Mouse (Mus musculus) forebrain, embryonic 13.5 days (tissue): Measurements from ENCODE around the gene Rpl5. TPM values are rescaled to one million over a fixed set of nuclear protein-coding genes. Genes with fewer than 3 reads are reported as not detected.
A peak's percentile ranks its signal among the peaks of the same experiment; 100 is the strongest.

ENCODE experiments used
- ATAC-seq: fragments of 200-750 bp; cut with Nextera tagmentation; 2 replicates; pipeline ENCODE4 v1.8.0; 2017
- H3K27ac ChIP-seq: fragments of 300-500 bp; sonication (generic); 2 replicates; pipeline ENCODE4 v1.5.1; 2015; ENCODE audit warnings: inconsistent platforms, mild to moderate bottlenecking, moderate library complexity
- H3K27me3 ChIP-seq: fragments of 300-500 bp; sonication (generic); 2 replicates; pipeline ENCODE4 v1.6.1; 2015; ENCODE audit warnings: mild to moderate bottlenecking, inconsistent platforms
- H3K36me3 ChIP-seq: fragments of 300-500 bp; sonication (generic); 2 replicates; pipeline ENCODE4 v1.6.1; 2015; ENCODE audit warnings: mild to moderate bottlenecking, inconsistent platforms; ENCODE audit not compliant: poor library complexity, severe bottlenecking
- H3K4me1 ChIP-seq: fragments of 300-500 bp; sonication (generic); 2 replicates; pipeline ENCODE4 v1.6.1; 2015; ENCODE audit warnings: inconsistent platforms
- H3K4me2 ChIP-seq: fragments of 300-500 bp; sonication (generic); 2 replicates; pipeline ENCODE4 v1.6.1; 2015; ENCODE audit warnings: inconsistent platforms, mild to moderate bottlenecking, moderate library complexity
- H3K4me3 ChIP-seq: fragments of 300-500 bp; sonication (generic); 2 replicates; pipeline ENCODE4 v1.5.1; 2015; ENCODE audit warnings: mild to moderate bottlenecking, inconsistent platforms
- H3K9ac ChIP-seq: fragments of 300-500 bp; sonication (generic); 2 replicates; pipeline ENCODE4 v1.6.1; 2015; ENCODE audit warnings: mild to moderate bottlenecking, inconsistent platforms
- H3K9me3 ChIP-seq: fragments of 300-500 bp; sonication (generic); replicated peaks from 2 replicates; pipeline ENCODE4 v1.6.1; 2016; ENCODE audit warnings: inconsistent platforms
- WGBS: fragments of 180-500 bp; shearing (Covaris S2); methylation state at CpG from one replicate; pipeline ENCODE4 v1.1.7; 2015; 5-methylcytosine and 5-hydroxymethylcytosine counted together
- polyA plus RNA-seq: library from polyadenylated mRNA; unstranded; fragments of >200 nt; fragmentation: Nextera tagmentation; extraction: Ambion mirVana; gene quantifications from 2 replicates; pipeline ENCODE4 v1.2.1, GENCODE M21; 2015

Gene Rpl5
- polyA plus RNA-seq, 1 experiment from 2014 or later: 76.0 TPM

DNA sequence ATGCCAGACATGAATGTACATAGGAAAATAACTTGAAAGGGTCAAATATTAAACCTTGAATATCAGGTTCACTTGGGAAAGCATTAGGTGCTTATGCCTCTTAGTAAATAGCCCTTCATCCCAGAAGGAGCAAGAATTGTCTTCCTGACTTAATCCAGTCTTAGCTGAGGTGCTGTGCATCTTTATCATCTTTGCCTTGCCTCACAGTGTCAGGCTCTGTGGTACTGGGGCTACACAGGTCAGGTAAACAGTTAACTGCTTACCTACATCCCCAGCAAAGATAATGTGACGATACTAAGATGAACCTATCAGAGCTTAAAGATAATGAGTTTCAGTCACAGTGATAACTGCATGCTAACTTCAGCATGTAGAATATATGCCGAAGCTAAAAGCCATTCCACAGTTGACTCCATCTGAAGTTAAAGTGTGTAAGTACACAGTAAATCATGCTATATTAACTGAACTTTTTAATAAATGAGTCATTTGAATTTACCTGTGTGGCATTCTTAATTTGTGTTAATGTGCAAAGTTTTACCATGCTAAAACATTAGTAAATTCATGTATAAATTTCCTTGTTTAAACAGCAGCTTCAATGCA is 8.3 kb downstream of the Rpl5 start:
- 96% methylated on average over 2 of the region's 2 CpGs for WGBS
- H3K9ac ChIP-seq: no peak overlapping the region
- no peaks in the 10 kb centered on the region for H3K9me3 ChIP-seq
- H3K36me3 ChIP-seq: peaks cover 72% of the 10 kb centered on the region
- no peak overlapping the region for H3K4me3 ChIP-seq
- H3K27me3 ChIP-seq: no peaks in the 10 kb centered on the region
- no peak overlapping the region for H3K4me2 ChIP-seq
- ATAC-seq: no peak
- H3K4me1 ChIP-seq: no peaks in the 10 kb centered on the region
- H3K27ac ChIP-seq: no peak overlapping the region

DNA sequence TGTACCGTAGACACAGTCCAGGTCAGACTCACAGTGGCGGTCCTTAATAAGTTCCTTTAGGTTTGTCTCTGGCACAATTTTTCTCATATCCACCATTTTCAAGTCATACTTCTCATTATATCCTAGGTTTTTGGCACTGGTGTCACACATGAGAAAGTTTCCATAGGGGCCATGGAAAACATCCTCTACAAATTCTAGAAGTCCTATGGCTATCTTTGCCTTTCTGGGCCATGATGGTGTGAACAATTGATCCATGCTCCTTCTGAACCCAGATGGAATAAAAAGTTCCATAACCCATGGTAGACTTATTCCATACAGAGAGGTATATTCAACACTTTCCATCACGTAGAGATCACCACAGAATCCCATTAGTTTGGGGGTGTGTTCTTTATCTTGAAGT is 9.4 kb downstream of the Rpl5 start:
- no peak overlapping the region for H3K9ac ChIP-seq
- H3K27me3 ChIP-seq: no peaks in the 10 kb centered on the region
- no peaks in the 10 kb centered on the region for H3K9me3 ChIP-seq
- H3K4me3 ChIP-seq: no peak overlapping the region
- 87% methylated on average over 3 of the region's 3 CpGs for WGBS
- ATAC-seq: no peak
- H3K36me3 ChIP-seq: peaks cover 62% of the 10 kb centered on the region
- no peaks in the 10 kb centered on the region for H3K4me1 ChIP-seq
- H3K27ac ChIP-seq: no peak overlapping the region
- H3K4me2 ChIP-seq: no peak overlapping the region

DNA sequence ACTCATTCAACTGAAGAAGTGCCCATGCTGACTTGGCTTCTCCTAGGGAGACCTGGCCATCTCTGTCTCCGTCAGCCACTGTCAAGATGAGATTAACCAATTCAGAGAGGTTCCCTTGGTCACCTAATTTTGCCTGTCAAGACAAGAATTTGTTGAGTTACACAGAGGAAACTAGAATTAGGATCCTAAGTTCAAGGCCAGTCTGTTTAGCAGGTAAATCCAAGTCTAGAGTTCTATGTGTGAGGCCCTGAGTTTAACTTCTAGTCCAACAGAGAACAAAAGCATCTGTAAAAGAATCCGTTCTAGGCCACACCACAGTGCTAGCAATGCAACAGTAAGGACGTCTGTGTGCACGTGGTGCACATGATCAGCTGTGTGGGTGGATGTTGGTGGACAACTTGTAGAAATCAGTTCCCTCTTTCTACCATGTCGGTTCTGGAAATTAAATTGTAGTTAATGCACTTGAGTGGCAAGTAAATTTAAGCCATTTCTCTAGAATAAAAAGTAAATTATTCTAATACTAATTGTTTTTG is 9.8 kb downstream of the Rpl5 start:
- Histone ChIP-seq H3K4me1 (no peaks in the 10 kb centered on the region), H3K4me3 (no peak overlapping the region), H3K9ac (no peak overlapping the region), H3K36me3 (peaks cover 58% of the 10 kb centered on the region), H3K27me3 (no peaks in the 10 kb centered on the region), H3K9me3 (no peaks in the 10 kb centered on the region), H3K27ac (no peak overlapping the region), H3K4me2 (no peak overlapping the region)
- no peak for ATAC-seq
- 62% methylated on average over 5 of the region's 5 CpGs for WGBS

- ATAC-seq: no peak
- Histone ChIP-seq H3K9me3 (no peaks in the 10 kb centered on the region), H3K36me3 (peaks cover 49% of the 10 kb centered on the region), H3K4me2 (no peak overlapping the region), H3K9ac (no peak overlapping the region), H3K4me1 (peaks cover 3% of the 10 kb centered on the region; the same call in 1 of the 2 replicates), H3K27ac (no peak overlapping the region), H3K4me3 (no peak overlapping the region), H3K27me3 (no peaks in the 10 kb centered on the region)
- 92% methylated on average over 5 of the region's 5 CpGs for WGBS
Observed at GRCm38 (mm10) chr5:107911012-107911411, 10.7 kb downstream of the Rpl5 start.

- Histone ChIP-seq H3K36me3 (peaks cover 7% of the 10 kb centered on the region), H3K9me3 (no peaks in the 10 kb centered on the region), H3K9ac (no peak overlapping the region), H3K4me1 (peaks cover 3% of the 10 kb centered on the region; the same call in 1 of the 2 replicates), H3K4me3 (no peak overlapping the region), H3K4me2 (no peak overlapping the region), H3K27me3 (no peaks in the 10 kb centered on the region), H3K27ac (no peak overlapping the region)
- ATAC-seq: no peak
- WGBS: 30% methylated on average over 4 of the region's 4 CpGs
Observed at GRCm38 (mm10) chr5:107915280-107915679, 15.0 kb downstream of the Rpl5 start.

DNA sequence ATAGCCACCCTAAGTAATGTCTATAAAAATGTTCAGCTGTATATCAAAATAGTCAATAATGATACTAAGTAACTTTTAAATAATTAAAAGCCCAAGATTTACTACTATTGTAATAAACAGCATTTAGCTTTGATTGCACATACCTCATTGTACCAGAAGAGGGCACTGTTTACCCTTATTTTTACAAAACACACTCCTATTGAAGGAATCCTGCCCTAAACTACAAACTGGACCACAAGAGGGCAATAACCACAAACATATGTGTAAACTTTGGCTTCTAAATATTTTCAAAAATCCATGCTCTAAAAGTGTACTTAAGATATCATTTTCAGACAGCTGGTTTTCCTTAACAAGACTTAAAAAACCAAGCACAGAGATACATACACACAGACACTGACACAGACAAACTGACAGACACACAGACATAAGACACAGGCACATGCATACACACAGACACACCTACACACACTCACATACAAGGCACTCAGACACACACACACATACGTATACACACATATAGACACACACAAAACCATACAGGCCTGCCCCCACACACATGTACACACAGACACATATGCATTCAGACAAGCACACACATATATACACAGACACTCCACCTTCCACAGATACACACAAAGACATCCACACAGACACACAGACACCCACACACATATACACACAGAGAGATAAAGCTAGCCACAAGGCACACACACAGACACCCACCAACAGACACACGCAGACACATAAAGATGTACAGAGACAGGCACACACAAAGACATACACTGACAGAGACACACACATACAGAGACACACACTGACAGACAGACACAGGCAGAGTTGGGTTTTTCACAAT is 21.3 kb downstream of the Rpl5 start:
- Histone ChIP-seq H3K9ac (no peak overlapping the region), H3K36me3 (no peaks in the 10 kb centered on the region), H3K27ac (no peak overlapping the region), H3K27me3 (no peaks in the 10 kb centered on the region), H3K4me3 (no peak overlapping the region), H3K4me1 (no peaks in the 10 kb centered on the region), H3K4me2 (no peak overlapping the region), H3K9me3 (no peaks in the 10 kb centered on the region)
- ATAC-seq: peak; percentile 55
- 84% methylated on average over 2 of the region's 2 CpGs for WGBS

DNA sequence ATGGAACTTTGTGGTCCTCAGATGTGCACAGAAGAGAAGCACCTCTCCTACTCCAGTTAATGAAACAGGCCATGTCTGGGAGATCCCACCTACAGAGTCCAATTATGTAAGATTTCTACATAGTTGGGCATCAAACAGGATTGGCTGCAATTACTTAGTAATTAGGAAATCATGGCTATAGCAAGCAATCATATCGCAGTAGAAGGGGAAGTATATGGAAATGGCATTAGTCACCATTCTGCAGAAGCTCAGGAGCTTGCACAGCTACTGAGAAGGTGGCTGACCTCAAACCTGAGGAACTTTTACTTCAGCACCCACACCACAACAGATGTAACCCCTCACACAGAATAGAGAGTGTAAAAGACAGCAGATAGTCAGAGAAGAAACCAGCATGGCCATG is 22.5 kb downstream of the Rpl5 start:
- H3K27ac ChIP-seq: no peak overlapping the region
- no peaks in the 10 kb centered on the region for H3K27me3 ChIP-seq
- H3K4me1 ChIP-seq: no peaks in the 10 kb centered on the region
- H3K36me3 ChIP-seq: no peaks in the 10 kb centered on the region
- no peak overlapping the region for H3K9ac ChIP-seq
- 90% methylated on average over 1 of the region's 1 CpGs for WGBS
- no peak overlapping the region for H3K4me3 ChIP-seq
- H3K9me3 ChIP-seq: no peaks in the 10 kb centered on the region
- ATAC-seq: no peak
- H3K4me2 ChIP-seq: no peak overlapping the region

DNA sequence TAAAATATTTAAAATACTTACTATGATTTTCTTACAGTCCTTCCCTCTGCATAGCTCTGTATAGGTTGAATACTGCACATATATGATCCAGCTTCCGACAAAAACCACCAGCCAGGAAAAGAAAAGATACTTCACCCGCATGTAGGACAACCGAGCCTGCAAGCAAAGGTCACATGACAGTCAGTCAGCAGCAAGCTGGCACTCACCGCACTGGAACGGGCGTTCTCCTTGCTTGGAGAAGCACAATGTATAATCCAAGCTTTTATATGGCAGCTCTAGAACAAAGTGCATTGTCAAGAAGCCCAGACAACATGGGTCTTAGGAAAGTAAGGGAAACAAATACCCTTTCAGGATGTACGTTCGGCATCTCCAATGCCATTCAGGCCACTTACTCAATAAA is 24.3 kb downstream of the Rpl5 start:
- H3K9ac ChIP-seq: no peak overlapping the region
- no peak overlapping the region for H3K27ac ChIP-seq
- H3K4me1 ChIP-seq: no peaks in the 10 kb centered on the region
- no peaks in the 10 kb centered on the region for H3K36me3 ChIP-seq
- no peaks in the 10 kb centered on the region for H3K27me3 ChIP-seq
- ATAC-seq: no peak
- H3K4me3 ChIP-seq: no peak overlapping the region
- H3K9me3 ChIP-seq: no peaks in the 10 kb centered on the region
- 74% methylated on average over 8 of the region's 8 CpGs for WGBS
- H3K4me2 ChIP-seq: no peak overlapping the region

DNA sequence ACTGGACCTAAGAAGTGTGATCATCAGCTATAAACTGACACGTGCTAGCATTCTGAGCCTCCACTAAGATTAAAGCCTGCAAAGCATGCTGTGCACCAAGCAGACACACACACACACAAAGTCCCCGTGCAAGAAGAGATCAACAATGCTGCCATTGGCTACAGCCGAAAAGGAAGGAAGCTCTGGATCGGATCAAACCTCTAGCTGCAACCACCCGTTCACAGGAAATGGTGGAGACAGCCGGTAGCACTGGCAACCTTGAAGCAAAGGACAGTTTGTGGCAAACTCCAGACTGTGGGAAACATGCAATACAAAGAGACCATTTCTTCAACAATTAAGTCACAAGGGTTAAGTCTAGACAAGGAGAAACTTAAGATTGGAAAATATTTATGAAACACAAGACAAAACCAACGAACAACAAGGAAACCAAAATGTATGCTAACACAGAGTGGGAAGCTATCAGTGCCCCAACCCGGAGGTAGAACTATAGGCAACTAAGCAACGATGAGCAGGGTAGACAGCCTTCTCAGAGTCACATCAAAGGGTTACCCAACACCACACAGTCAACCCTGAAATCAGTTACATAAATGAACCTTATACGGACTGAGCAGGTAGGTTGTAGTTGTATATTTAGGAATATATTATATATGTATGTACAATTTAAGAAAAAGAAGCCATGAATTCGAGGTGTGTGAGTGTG is 26.4 kb downstream of the Rpl5 start:
- no peaks in the 10 kb centered on the region for H3K27me3 ChIP-seq
- WGBS: 85% methylated on average over 11 of the region's 11 CpGs
- no peak overlapping the region for H3K4me3 ChIP-seq
- ATAC-seq: no peak
- H3K4me2 ChIP-seq: no peak overlapping the region
- H3K9me3 ChIP-seq: no peaks in the 10 kb centered on the region
- no peaks in the 10 kb centered on the region for H3K36me3 ChIP-seq
- H3K27ac ChIP-seq: no peak overlapping the region
- H3K4me1 ChIP-seq: no peaks in the 10 kb centered on the region
- H3K9ac ChIP-seq: no peak overlapping the region

- H3K36me3 ChIP-seq: no peaks in the 10 kb centered on the region
- no peak overlapping the region for H3K4me2 ChIP-seq
- no peak overlapping the region; the same call in 1 of the 2 replicates for H3K27ac ChIP-seq
- H3K27me3 ChIP-seq: no peaks in the 10 kb centered on the region
- no peak for ATAC-seq
- no peaks in the 10 kb centered on the region for H3K4me1 ChIP-seq
- H3K9me3 ChIP-seq: no peaks in the 10 kb centered on the region
- H3K4me3 ChIP-seq: no peak overlapping the region
- H3K9ac ChIP-seq: no peak overlapping the region
- 50% methylated on average over 2 of the region's 2 CpGs for WGBS
Observed at GRCm38 (mm10) chr5:107932556-107932955, 32.3 kb downstream of the Rpl5 start.

DNA sequence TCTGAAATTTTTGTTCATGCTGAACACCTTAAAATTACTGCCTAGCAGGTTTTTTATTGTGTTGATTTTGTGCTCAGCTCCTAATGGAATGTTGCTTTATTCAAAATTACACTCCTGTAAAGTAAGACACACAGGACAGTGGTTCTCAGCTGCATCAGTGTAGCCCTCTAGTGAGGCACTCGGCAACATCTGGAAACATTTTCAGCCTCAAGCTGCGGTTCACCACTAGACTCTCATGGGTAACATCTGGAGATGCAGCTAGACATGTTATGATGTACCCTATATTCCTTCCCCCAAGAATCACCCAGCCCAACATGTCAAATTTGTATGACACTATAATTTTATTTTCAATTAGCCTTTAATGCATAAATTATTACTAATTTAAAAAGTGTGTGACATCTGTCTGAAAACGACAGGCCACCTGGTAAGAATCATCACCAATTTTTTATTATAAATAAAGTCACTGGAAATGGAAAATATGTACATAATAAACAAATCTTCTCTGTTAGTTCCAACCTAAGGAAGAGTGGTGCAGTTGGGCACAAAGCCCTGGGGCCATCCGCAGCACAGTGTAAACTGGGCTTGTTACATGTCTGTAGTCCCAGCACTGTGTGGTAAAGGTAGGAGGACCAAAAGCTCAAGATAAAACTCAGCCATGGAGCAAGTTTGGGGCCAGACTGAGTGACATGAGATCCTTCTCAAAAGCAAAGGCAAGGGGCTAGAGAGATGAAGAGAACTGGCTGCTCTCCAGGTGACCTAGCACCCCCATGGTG is 33.1 kb downstream of the Rpl5 start:
- Histone ChIP-seq H3K36me3 (no peaks in the 10 kb centered on the region), H3K9ac (no peak overlapping the region), H3K4me1 (no peaks in the 10 kb centered on the region), H3K4me3 (no peak overlapping the region), H3K4me2 (no peak overlapping the region), H3K27me3 (no peaks in the 10 kb centered on the region), H3K27ac (no peak overlapping the region), H3K9me3 (no peaks in the 10 kb centered on the region)
- WGBS: 87% methylated on average over 4 of the region's 4 CpGs
- no peak for ATAC-seq
